Mouse (Mus musculus) small intestine, adult 2 months (tissue): Measurements from ENCODE around the gene Pkm. TPM values are rescaled to one million over a fixed set of nuclear protein-coding genes. Genes with fewer than 3 reads are reported as not detected.

Experiments used
- H3K27ac ChIP-seq: fragments of 200-500 bp; 2 replicates; pipeline ENCODE4 v1.5.1; 2012; ENCODE audit warnings: low read depth, low read length, control low read depth, inconsistent platforms; ENCODE audit not compliant: insufficient read depth
- H3K27me3 ChIP-seq: fragments of 200-500 bp; 2 replicates; pipeline ENCODE4 v1.6.1; 2012; ENCODE audit warnings: mild to moderate bottlenecking, moderate library complexity, low read length, inconsistent platforms; ENCODE audit not compliant: control insufficient read depth, insufficient read depth
- H3K36me3 ChIP-seq: fragments of 200-500 bp; 2 replicates; pipeline ENCODE4 v1.6.1; 2012; ENCODE audit warnings: mild to moderate bottlenecking, low read length, control low read depth, inconsistent platforms; ENCODE audit not compliant: control insufficient read depth, insufficient read depth
- H3K4me1 ChIP-seq: fragments of 200-500 bp; 2 replicates; pipeline ENCODE4 v1.6.1; 2012; ENCODE audit warnings: low read length, inconsistent platforms, mixed read lengths; ENCODE audit not compliant: control insufficient read depth, insufficient read depth, insufficient read length
- H3K4me3 ChIP-seq: fragments of 200-500 bp; 2 replicates; pipeline ENCODE4 v1.5.1; 2012; ENCODE audit warnings: low read depth, mild to moderate bottlenecking, control low read depth, inconsistent platforms, low read length, moderate library complexity
- CTCF ChIP-seq: fragments of 200-500 bp; IDR thresholded peaks from 2 replicates; pipeline ENCODE4 v1.5.1; 2012; ENCODE audit warnings: low read depth, mild to moderate bottlenecking, control low read depth, inconsistent platforms, low read length, moderate library complexity, mixed read lengths; ENCODE audit not compliant: insufficient replicate concordance, insufficient read length; ENCODE audit errors: extremely low read depth
- POLR2A ChIP-seq: fragments of 200-500 bp; IDR thresholded peaks from 2 replicates; pipeline ENCODE4 v1.6.1; 2012; ENCODE audit warnings: low read depth, mild to moderate bottlenecking, control low read depth, inconsistent platforms, low read length, moderate library complexity
- WGBS: fragments of 180-500 bp; shearing (Covaris S2); methylation state at CpG from one replicate; pipeline ENCODE4 v1.1.7; 2018; 5-methylcytosine and 5-hydroxymethylcytosine counted together
- polyA plus RNA-seq: library from polyadenylated mRNA; depleted of rRNA; stranded (reverse); fragments of >200 nt; gene quantifications from 2 replicates; pipeline ENCODE4 v1.2.3, GENCODE M21; 2012

Pkm gene
- polyA plus RNA-seq, 1 experiment: 1,082 TPM

- Histone ChIP-seq H3K27ac (no peak overlapping the region), H3K27me3 (no peaks in the 10 kb centered on the region), H3K36me3 (peaks cover 40% of the 10 kb centered on the region), H3K4me3 (no peak overlapping the region), H3K4me1 (0 out of 2 replicates have a peak, but pooled peaks cover 3% of the 10 kb centered on the region)
- WGBS: 93% methylated on average over 4 of the region's 4 CpGs
- TF ChIP-seq CTCF: no peak
- no peak for TF ChIP-seq POLR2A
Observed at GRCm38 (mm10) chr9:59639936-59640335, 16.2 kb upstream of the Pkm start.

GRCm38 (mm10) chr9:59641320-59641719 is 14.8 kb upstream of the Pkm start:
- 0 out of 2 replicates have a peak, but pooled peaks cover 3% of the 10 kb centered on the region for H3K4me1 ChIP-seq
- H3K36me3 ChIP-seq: peaks cover 32% of the 10 kb centered on the region
- H3K4me3 ChIP-seq: no peak overlapping the region
- 35% methylated on average over 2 of the region's 2 CpGs for WGBS
- H3K27ac ChIP-seq: no peak overlapping the region
- TF ChIP-seq CTCF: no peak
- no peaks in the 10 kb centered on the region for H3K27me3 ChIP-seq

- no peak overlapping the region for H3K27ac ChIP-seq
- H3K4me1 ChIP-seq: peaks cover 13% of the 10 kb centered on the region; the same call in 1 of the 2 replicates
- TF ChIP-seq POLR2A: no peak
- no peak for TF ChIP-seq CTCF
- WGBS: over 99% methylated on average over 4 of the region's 4 CpGs
- H3K36me3 ChIP-seq: peaks cover 13% of the 10 kb centered on the region
- no peaks in the 10 kb centered on the region for H3K27me3 ChIP-seq
- no peak overlapping the region for H3K4me3 ChIP-seq
Observed at GRCm38 (mm10) chr9:59649911-59650310, 6.3 kb upstream of the Pkm start.

- H3K4me3 ChIP-seq: no peak overlapping the region
- no peak for TF ChIP-seq POLR2A
- no peak for TF ChIP-seq CTCF
- H3K36me3 ChIP-seq: peaks cover 12% of the 10 kb centered on the region
- H3K27me3 ChIP-seq: no peaks in the 10 kb centered on the region
- 11% methylated on average over 3 of the region's 3 CpGs for WGBS
- peak overlapping the region; percentile 88 for H3K27ac ChIP-seq
- peaks cover 15% of the 10 kb centered on the region; the same call in 1 of the 2 replicates for H3K4me1 ChIP-seq
Observed at GRCm38 (mm10) chr9:59653371-59653770, 2.8 kb upstream of the Pkm start.

GRCm38 (mm10) chr9:59654450-59654983 is 1.7 kb upstream of the Pkm start:
- no peak for TF ChIP-seq POLR2A
- TF ChIP-seq CTCF: no peak
- 21% methylated on average over 2 of the region's 2 CpGs for WGBS
- Histone ChIP-seq H3K27ac (peak overlapping the region; percentile 89), H3K36me3 (peaks cover 13% of the 10 kb centered on the region), H3K27me3 (no peaks in the 10 kb centered on the region), H3K4me1 (peaks cover 18% of the 10 kb centered on the region; the same call in 1 of the 2 replicates), H3K4me3 (no peak overlapping the region)

GRCm38 (mm10) chr9:59656635-59657617 is 758 bp downstream of the Pkm start:
- TF ChIP-seq CTCF (peak; percentile 22; the same call in 1 of the 2 replicates), POLR2A (no peak)
- no peaks in the 10 kb centered on the region for H3K27me3 ChIP-seq
- peak overlapping the region; percentile 98 for H3K27ac ChIP-seq
- peaks cover 13% of the 10 kb centered on the region for H3K36me3 ChIP-seq
- WGBS: under 1% methylated on average over 65 of the region's 65 CpGs
- peak overlapping the region; percentile 90 for H3K4me3 ChIP-seq
- H3K4me1 ChIP-seq: peaks cover 35% of the 10 kb centered on the region

GRCm38 (mm10) chr9:59658146-59658545 is 2.0 kb downstream of the Pkm start:
- Histone ChIP-seq H3K27ac (peak overlapping the region; percentile 19; the same call in 1 of the 2 replicates), H3K4me1 (peaks cover 36% of the 10 kb centered on the region), H3K4me3 (no peak overlapping the region), H3K27me3 (no peaks in the 10 kb centered on the region), H3K36me3 (peaks cover 19% of the 10 kb centered on the region)
- TF ChIP-seq CTCF: no peak
- TF ChIP-seq POLR2A: no peak
- WGBS: 43% methylated on average over 4 of the region's 4 CpGs
